Mouse (Mus musculus): ENCODE data around the gene Fndc9. TPM values are rescaled to one million over a fixed set of nuclear protein-coding genes. Genes with fewer than 3 reads are reported as not detected.

Gene Fndc9
- polyA plus RNA-seq, 1 experiment from 2014 or later, result 2.7 TPM

GRCm38 (mm10) chr11:46211858-46212257 is 23.5 kb upstream of the Fndc9 start:
- ATAC-seq, result no peak

GRCm38 (mm10) chr11:46213844-46214243 is 21.5 kb upstream of the Fndc9 start:
- ATAC-seq, result no peak
- Histone ChIP-seq H3K27ac (ENCODE audit: low read depth, low read length) (no peak overlapping the region), H3K9ac (ENCODE audit: low read depth, low read length) (no peak overlapping the region), H3K27me3 (replicated peaks; ENCODE audit: control insufficient read depth, insufficient read depth, low read length) (no peaks in the 10 kb centered on the region), H3K4me2 (ENCODE audit: low read length) (no peak overlapping the region), H3K9me3 (ENCODE audit: control insufficient read depth, low read length) (no peaks in the 10 kb centered on the region), H3K4me1 (ENCODE audit: control insufficient read depth, insufficient read depth, low read depth, low read length) (peaks cover 21% of the 10 kb centered on the region), H3K36me3 (ENCODE audit: control insufficient read depth, insufficient read depth, low read length) (peaks cover 7% of the 10 kb centered on the region; the same call in 1 of the 2 replicates), H3K4me3 (ENCODE audit: low read length) (no peak overlapping the region)
- WGBS, result 81% methylated on average over 5 of the region's 5 CpGs

More at GRCm38 (mm10) chr11:46211858-46212257, 23.5 kb upstream of the Fndc9 start:
- Histone ChIP-seq H3K4me2 (ENCODE audit: low read length) (no peak overlapping the region), H3K36me3 (ENCODE audit: control insufficient read depth, insufficient read depth, low read length) (peaks cover 17% of the 10 kb centered on the region), H3K27me3 (replicated peaks; ENCODE audit: control insufficient read depth, insufficient read depth, low read length) (no peaks in the 10 kb centered on the region), H3K27ac (ENCODE audit: low read depth, low read length) (no peak overlapping the region), H3K4me3 (ENCODE audit: low read length) (no peak overlapping the region), H3K9ac (ENCODE audit: low read depth, low read length) (no peak overlapping the region), H3K4me1 (ENCODE audit: control insufficient read depth, insufficient read depth, low read depth, low read length) (peaks cover 8% of the 10 kb centered on the region), H3K9me3 (ENCODE audit: control insufficient read depth, low read length) (no peaks in the 10 kb centered on the region)
- WGBS, result 27% methylated on average over 3 of the region's 3 CpGs

GRCm38 (mm10) chr11:46214368-46215230 is 20.7 kb upstream of the Fndc9 start:
- ATAC-seq, result no peak
- Histone ChIP-seq H3K36me3 (ENCODE audit: control insufficient read depth, insufficient read depth, low read length) (peaks cover 9% of the 10 kb centered on the region; the same call in 1 of the 2 replicates), H3K27ac (ENCODE audit: low read depth, low read length) (peak overlapping the region; percentile 53; the same call in 1 of the 2 replicates), H3K4me2 (ENCODE audit: low read length) (no peak overlapping the region), H3K4me1 (ENCODE audit: control insufficient read depth, insufficient read depth, low read depth, low read length) (peaks cover 29% of the 10 kb centered on the region), H3K4me3 (ENCODE audit: low read length) (no peak overlapping the region), H3K27me3 (replicated peaks; ENCODE audit: control insufficient read depth, insufficient read depth, low read length) (no peaks in the 10 kb centered on the region), H3K9ac (ENCODE audit: low read depth, low read length) (no peak overlapping the region), H3K9me3 (ENCODE audit: control insufficient read depth, low read length) (no peaks in the 10 kb centered on the region)
- WGBS, result 76% methylated on average over 14 of the region's 14 CpGs

- H3K36me3 ChIP-seq (ENCODE audit: control insufficient read depth, insufficient read depth, low read length), result peaks cover 9% of the 10 kb centered on the region
- H3K27ac ChIP-seq (ENCODE audit: low read depth, low read length), result peak overlapping the region; percentile 55
- no peak overlapping the region for H3K9ac ChIP-seq (ENCODE audit: low read depth, low read length)
- no peak overlapping the region for H3K4me3 ChIP-seq (ENCODE audit: low read length)
- peaks cover 32% of the 10 kb centered on the region for H3K4me1 ChIP-seq (ENCODE audit: control insufficient read depth, insufficient read depth, low read depth, low read length)
- H3K4me2 ChIP-seq (ENCODE audit: low read length), result no peak overlapping the region
- no peaks in the 10 kb centered on the region for H3K27me3 ChIP-seq (replicated peaks; ENCODE audit: control insufficient read depth, insufficient read depth, low read length)
- ATAC-seq, result peak; percentile 78
- no peaks in the 10 kb centered on the region for H3K9me3 ChIP-seq (ENCODE audit: control insufficient read depth, low read length)
- 27% methylated on average over 3 of the region's 3 CpGs for WGBS
Measured at GRCm38 (mm10) chr11:46215354-46215753, 20.0 kb upstream of the Fndc9 start.

- 72% methylated on average over 7 of the region's 7 CpGs for WGBS
- Histone ChIP-seq H3K4me3 (ENCODE audit: low read length) (no peak overlapping the region), H3K4me1 (ENCODE audit: control insufficient read depth, insufficient read depth, low read depth, low read length) (peaks cover 32% of the 10 kb centered on the region), H3K36me3 (ENCODE audit: control insufficient read depth, insufficient read depth, low read length) (peaks cover 15% of the 10 kb centered on the region), H3K9me3 (ENCODE audit: control insufficient read depth, low read length) (no peaks in the 10 kb centered on the region), H3K27me3 (replicated peaks; ENCODE audit: control insufficient read depth, insufficient read depth, low read length) (no peaks in the 10 kb centered on the region), H3K4me2 (ENCODE audit: low read length) (no peak overlapping the region), H3K27ac (ENCODE audit: low read depth, low read length) (no peak overlapping the region), H3K9ac (ENCODE audit: low read depth, low read length) (no peak overlapping the region)
- no peak for ATAC-seq
Measured at GRCm38 (mm10) chr11:46216669-46217068, 18.7 kb upstream of the Fndc9 start.

- H3K9ac ChIP-seq (ENCODE audit: low read depth, low read length), result no peak overlapping the region
Measured at GRCm38 (mm10) chr11:46217686-46218085, 17.6 kb upstream of the Fndc9 start.

GRCm38 (mm10) chr11:46218584-46218983 is 16.7 kb upstream of the Fndc9 start:
- ATAC-seq, result peak; percentile 77
- no peaks in the 10 kb centered on the region for H3K9me3 ChIP-seq (ENCODE audit: control insufficient read depth, low read length)
- H3K36me3 ChIP-seq (ENCODE audit: control insufficient read depth, insufficient read depth, low read length), result peaks cover 30% of the 10 kb centered on the region
- WGBS, result 13% methylated on average over 5 of the region's 5 CpGs
- H3K27me3 ChIP-seq (replicated peaks; ENCODE audit: control insufficient read depth, insufficient read depth, low read length), result no peaks in the 10 kb centered on the region
- peak overlapping the region; percentile 87 for H3K27ac ChIP-seq (ENCODE audit: low read depth, low read length)
- peaks cover 32% of the 10 kb centered on the region for H3K4me1 ChIP-seq (ENCODE audit: control insufficient read depth, insufficient read depth, low read depth, low read length)
- H3K4me2 ChIP-seq (ENCODE audit: low read length), result no peak overlapping the region
- H3K4me3 ChIP-seq (ENCODE audit: low read length), result no peak overlapping the region
- peak overlapping the region; percentile 41 for H3K9ac ChIP-seq (ENCODE audit: low read depth, low read length)

More at GRCm38 (mm10) chr11:46217686-46218085, 17.6 kb upstream of the Fndc9 start:
- peak overlapping the region; percentile 87 for H3K27ac ChIP-seq (ENCODE audit: low read depth, low read length)
- H3K36me3 ChIP-seq (ENCODE audit: control insufficient read depth, insufficient read depth, low read length), result peaks cover 25% of the 10 kb centered on the region
- no peaks in the 10 kb centered on the region for H3K9me3 ChIP-seq (ENCODE audit: control insufficient read depth, low read length)
- H3K4me3 ChIP-seq (ENCODE audit: low read length), result no peak overlapping the region
- ATAC-seq, result no peak
- 80% methylated on average over 9 of the region's 9 CpGs for WGBS
- no peak overlapping the region for H3K4me2 ChIP-seq (ENCODE audit: low read length)
- H3K4me1 ChIP-seq (ENCODE audit: control insufficient read depth, insufficient read depth, low read depth, low read length), result peaks cover 32% of the 10 kb centered on the region
- no peaks in the 10 kb centered on the region for H3K27me3 ChIP-seq (replicated peaks; ENCODE audit: control insufficient read depth, insufficient read depth, low read length)

GRCm38 (mm10) chr11:46219380-46219779 is 16.0 kb upstream of the Fndc9 start:
- no peaks in the 10 kb centered on the region for H3K27me3 ChIP-seq (replicated peaks; ENCODE audit: control insufficient read depth, insufficient read depth, low read length)
- WGBS, result 73% methylated on average over 9 of the region's 9 CpGs
- no peak overlapping the region for H3K9ac ChIP-seq (ENCODE audit: low read depth, low read length)
- no peak overlapping the region for H3K4me3 ChIP-seq (ENCODE audit: low read length)
- no peaks in the 10 kb centered on the region for H3K9me3 ChIP-seq (ENCODE audit: control insufficient read depth, low read length)
- H3K36me3 ChIP-seq (ENCODE audit: control insufficient read depth, insufficient read depth, low read length), result peaks cover 35% of the 10 kb centered on the region
- ATAC-seq, result no peak; the same call in 1 of the 2 replicates
- peaks cover 32% of the 10 kb centered on the region for H3K4me1 ChIP-seq (ENCODE audit: control insufficient read depth, insufficient read depth, low read depth, low read length)
- H3K27ac ChIP-seq (ENCODE audit: low read depth, low read length), result peak overlapping the region; percentile 87
- H3K4me2 ChIP-seq (ENCODE audit: low read length), result no peak overlapping the region

- peaks cover 35% of the 10 kb centered on the region for H3K36me3 ChIP-seq (ENCODE audit: control insufficient read depth, insufficient read depth, low read length)
- ATAC-seq, result peak; percentile 5; the same call in 1 of the 2 replicates
- no peak overlapping the region for H3K4me3 ChIP-seq (ENCODE audit: low read length)
- no peak overlapping the region for H3K9ac ChIP-seq (ENCODE audit: low read depth, low read length)
- H3K4me1 ChIP-seq (ENCODE audit: control insufficient read depth, insufficient read depth, low read depth, low read length), result peaks cover 27% of the 10 kb centered on the region
- H3K27ac ChIP-seq (ENCODE audit: low read depth, low read length), result peak overlapping the region; percentile 87; the same call in 1 of the 2 replicates
- no peaks in the 10 kb centered on the region for H3K9me3 ChIP-seq (ENCODE audit: control insufficient read depth, low read length)
- H3K4me2 ChIP-seq (ENCODE audit: low read length), result no peak overlapping the region
- 47% methylated on average over 2 of the region's 2 CpGs for WGBS
- H3K27me3 ChIP-seq (replicated peaks; ENCODE audit: control insufficient read depth, insufficient read depth, low read length), result no peaks in the 10 kb centered on the region
Measured at GRCm38 (mm10) chr11:46220211-46220610, 15.1 kb upstream of the Fndc9 start.
